Mouse (Mus musculus) cerebellum, postnatal 14 days (tissue): ENCODE measurements around the gene Apoe.
A peak's percentile ranks its signal among the peaks of the same experiment; 100 is the strongest.
"Not testable (repeated sequence)": the region's sequence is repeated elsewhere in the genome, so short reads cannot be mapped to it uniquely, and the experiment has no call there.

Source experiments
- DNase-seq, 2 experiments: peaks; one replicate each; pipeline ENCODE4 v3.0.0; 2021; ENCODE audit warnings: mixed read lengths in 2 of 2

Apoe gene

DNA sequence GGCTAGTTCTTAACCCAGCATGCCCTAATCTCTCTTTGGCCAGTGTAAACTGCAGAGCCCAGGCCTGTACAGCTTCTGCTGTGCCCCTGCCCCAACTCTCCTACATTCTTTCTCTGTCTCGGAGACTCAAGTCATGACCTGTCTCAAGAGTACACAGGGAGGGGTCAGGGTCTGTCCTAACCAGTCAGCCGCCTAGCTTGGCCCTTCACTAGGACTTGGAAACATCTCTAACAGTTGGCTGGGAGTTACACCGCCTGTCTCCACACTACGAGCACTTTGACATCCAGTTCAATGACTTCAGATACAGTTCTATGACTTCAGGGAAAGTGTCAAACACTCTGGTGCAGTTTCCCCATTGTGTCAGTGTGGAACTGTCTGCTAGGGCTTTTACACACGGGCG, 7.6 kb downstream of the Apoe start:
- no peak for DNase-seq

DNA sequence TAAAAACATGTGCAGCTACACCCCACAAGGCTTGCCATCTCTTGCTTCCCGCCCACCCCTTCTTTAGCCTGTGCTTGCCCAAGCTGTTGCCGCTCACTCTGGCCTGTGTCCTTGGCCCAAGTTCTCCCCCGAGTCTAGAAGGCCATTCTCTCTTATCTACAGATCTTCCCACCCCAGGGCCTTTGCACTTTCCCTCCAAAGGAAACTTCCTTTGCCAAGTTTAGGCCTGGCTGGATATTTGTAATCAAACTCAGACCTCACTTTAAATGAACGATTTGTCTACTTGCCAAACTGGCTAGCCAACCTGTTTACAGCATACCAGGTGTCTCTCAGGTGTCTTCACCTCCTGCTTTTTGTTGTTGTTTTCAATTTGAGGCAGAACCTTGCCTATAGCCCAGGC, 8.1 kb downstream of the Apoe start:
- DNase-seq, result no peak

DNA sequence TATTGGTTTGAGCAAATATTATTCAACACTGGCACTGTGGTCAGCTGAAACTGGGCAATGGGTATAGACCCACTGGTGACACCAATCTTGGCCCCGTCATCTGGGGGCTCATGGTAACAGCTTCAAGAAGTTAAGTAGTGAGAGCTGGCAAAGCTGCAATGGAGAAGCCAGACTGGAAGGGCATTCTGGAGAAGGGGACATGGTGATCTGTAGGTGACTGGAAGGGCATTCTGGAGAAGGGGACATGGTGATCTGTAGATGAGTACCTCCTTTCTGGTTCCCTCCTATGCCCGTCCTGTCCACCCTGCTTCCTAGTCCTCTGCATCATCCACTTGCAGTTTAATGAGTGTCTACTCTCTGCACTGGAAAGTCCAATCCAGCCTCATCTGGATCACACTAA, 10.4 kb downstream of the Apoe start:
- no peak for DNase-seq

DNA sequence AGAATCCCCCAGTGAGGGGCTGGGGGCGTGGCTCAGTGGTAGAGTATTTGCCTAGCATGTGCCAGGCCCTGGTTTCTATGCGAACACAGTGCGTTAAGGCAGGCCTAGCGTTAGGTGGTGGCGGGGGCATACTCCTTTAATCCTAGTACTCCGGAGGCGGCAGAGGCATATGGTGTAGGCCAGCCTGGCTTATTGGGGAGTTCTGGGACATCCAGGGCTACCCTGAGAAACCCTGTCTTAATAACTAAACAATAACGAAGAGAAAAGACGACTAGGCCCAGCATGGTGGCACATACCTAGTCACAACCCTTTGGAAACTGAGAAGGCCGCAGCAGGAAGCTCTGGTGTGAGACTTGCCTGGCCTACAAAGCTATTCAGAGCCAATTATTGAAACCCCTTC, 10.9 kb downstream of the Apoe start:
- no peak for DNase-seq

DNA sequence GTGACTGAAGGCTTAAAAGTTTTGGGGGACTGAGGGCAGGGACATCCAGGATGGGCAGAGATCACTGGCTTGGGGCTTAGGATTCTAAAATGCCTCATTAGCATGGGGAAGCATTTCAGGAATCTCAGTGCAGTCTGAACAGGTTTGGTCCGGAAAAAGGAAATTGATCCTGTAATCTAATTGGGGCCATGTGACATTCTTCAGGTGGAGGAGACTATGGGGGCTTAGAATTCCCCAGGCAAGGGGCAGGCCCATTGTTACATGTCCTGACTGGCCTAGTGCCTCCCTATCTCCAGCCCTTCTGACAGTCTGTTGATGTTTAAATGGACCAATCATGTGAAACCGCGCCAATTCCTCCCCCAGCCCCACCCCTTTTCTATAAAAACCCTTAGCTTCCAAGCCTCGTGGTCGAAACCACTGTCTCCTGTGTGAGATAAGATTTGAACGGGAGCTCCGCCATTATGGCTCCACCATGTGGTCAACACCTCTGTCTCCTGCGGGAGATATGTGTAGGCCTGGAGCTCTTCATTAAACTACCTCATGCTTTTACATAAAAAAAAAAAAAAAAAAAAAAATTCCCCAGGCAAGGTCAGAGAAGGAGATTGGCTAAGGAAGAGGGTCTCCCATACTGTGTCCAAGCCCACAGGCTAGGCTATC, 11.9 kb downstream of the Apoe start:
- not testable (repeated sequence) for DNase-seq

DNA sequence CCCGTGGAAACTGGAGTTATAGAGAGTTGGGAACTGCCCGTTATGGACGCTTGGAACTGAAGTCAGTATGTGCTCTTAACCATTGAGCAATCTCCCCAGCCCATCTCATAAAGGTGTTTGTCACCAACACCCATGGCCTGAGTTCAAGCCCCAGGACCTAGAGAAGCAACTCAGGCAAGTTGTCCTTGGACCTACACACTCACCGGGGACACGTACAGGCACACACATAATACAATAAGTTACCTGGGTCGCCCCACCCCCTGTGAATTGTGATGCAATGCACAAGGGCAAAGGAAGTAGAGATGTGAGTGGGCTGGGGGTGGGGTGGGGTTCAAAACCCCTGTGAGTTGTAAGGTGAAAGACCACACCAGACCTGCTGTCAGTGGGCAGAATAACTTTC, 12.5 kb downstream of the Apoe start:
- DNase-seq, result no peak

DNA sequence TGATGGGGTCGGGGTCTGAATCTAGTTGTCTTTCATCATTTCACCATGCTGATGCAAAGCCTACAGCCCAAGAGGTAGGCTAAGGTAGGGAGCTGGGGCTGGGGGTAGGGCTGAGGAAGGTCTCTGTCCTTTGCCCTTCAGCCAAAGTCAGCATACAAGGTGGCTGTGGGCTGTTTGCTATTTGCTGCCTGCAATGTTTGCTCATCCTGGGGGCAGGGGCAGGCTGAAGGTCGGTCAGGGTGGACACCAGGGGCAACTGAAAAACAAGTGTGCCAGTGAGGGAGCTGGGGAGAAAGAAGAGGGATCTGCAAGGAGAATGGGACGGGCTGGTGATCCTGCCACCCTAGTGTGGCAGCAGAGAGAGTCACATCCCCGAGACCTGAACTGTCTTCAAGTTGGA, 13.6 kb downstream of the Apoe start:
- no peak for DNase-seq

DNA sequence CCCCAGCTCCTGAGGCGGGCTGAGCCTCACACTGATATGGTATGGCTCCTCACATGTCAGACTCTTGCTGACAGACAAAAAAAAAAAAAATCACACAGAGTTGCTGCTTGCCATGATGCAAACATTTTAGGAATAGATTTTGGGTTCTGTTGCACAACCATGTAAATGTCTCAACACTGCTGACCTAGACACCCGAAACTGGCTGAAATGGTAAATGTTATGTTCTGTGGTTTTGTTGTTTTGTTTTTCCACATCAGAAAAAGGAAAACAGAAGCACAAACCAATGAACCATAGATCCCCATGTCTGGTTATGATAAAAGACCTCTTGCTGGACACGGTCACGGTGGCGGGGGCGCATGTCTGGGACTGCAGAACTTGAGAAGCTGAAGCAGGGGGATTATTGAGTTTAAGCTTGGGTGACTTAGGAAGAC, 15.2 kb downstream of the Apoe start:
- no peak for DNase-seq

DNA sequence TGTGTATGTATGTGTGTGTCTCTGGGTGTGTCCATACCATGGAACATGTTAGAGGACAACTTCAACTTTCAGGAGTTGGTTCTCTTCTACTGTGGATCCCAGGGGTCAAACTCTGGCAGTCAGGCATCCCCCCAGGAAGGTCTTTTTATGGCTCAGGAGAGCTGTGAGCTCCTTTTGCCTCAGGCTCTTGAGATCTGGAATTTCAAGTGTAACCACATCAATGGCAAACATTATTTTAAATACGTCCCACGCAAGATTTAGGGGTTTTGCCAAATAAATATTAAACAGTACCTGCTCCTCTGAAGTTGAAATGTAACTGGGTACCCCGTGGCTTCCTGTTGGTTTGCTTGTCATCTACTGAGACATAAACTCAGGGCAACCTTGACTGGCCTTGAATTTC, 16.0 kb downstream of the Apoe start:
- no peak for DNase-seq

DNA sequence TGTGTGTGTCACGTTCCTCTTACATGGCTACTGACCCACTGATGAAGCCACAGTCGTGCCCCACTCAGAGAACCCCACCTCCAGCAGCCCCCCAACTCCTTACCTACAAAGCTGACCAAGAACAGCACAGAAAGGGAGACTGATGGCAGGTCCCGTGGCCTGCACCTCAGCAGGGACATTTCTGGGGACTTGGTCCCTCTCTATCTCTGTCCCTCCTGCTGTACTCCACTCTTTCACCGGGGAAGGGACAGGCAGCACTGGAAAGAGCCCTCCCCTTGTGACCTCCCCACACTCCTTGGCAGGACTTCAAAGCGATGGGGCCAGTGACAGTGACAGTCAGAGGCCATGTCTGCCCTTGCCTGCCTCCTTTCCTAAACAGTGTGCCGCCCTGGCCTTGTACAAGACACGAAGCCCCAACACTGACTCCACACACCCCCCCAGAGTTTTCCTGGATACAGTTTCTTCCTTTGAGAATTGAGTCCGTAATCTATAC, 17.7 kb downstream of the Apoe start, which contains the start of the genes Gm44805 and Apoc4:
Gene Gm44805 (minus strand): TSS at position 222 of the 493 bp plus-strand sequence.
Gene Apoc4 (minus strand): TSS at position 278 of the 493 bp plus-strand sequence.
- no peak for DNase-seq

DNA sequence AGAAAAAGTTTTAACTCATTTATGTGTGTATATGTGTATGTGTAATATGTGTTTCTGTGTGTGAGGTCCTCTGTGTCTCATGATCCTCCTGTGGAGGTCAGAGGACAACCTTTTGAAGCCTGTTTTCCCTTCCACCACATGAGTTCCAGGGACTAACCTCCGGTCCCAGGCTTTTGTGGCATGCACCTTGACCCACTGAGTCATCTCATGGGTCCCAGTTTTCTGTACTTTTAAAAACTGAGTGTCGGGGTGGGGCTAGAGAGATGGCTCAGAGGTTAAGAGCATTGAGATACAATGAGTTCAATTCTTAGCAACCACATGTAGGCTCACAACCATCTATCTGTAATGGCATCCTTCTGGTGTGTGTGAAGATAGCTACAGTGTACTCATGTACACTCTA, 18.3 kb downstream of the Apoe start:
- no peak for DNase-seq

DNA sequence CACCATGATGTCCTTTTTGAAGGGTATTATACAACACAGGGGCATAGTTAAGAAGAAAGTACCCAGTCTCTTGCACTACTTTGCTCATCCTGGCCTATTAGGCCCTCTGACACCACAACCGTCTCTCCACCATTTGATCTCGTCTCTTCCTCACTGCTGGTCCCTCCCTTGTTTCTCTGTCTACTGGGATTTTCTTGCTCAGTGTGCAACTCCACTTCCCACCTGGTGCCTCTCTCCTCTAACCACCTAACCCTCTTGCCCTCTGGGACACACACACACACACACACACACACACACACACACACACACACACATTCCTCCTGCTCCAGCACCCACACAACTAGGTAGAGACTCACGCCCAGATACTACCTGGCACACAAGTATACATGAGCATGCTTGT, 20.1 kb downstream of the Apoe start:
- DNase-seq, result no peak

DNA sequence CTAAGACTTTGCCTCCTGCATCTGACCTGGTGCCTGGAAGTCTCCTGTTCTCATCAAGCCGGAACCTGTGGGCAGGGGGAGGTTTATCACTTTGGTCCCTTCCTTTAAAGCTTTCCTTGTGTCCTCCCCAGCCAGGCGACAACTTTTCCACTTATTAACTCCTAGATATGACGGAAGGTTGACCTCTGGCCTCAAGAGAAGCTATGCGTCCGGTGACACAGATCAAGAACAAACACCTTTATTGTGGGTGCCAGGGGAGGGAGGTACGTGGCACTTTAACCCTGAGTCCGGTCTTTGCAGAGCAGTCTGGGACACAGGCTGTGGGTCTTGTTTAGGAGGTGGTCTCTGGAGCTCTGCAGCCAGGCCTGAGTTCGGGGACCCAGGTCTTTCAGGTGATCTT, 21.1 kb downstream of the Apoe start, which contains the start of gene Apoc2:
Gene Apoc2 (minus strand): TSS at position 70 of the 400 bp plus-strand sequence.
- DNase-seq, result no peak

DNA sequence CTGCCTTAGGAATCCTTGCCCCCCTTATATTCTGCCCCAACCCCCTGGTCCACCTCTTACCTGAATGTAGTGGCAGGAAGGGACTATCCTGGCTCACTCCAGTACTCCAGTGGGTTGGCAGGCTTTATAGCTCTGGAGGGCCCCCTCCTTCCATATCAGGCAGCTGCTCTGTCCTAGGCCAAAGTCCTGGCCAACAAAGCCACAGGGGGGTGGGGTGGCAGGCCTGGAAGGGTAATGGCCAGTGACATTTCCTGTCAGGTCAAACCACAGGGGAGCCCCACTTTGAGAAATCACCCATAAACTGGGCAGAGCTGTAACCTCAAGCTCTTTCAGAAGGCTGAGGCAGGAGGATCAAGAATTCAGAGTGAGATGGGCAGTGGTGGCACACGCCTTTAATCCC, 22.3 kb downstream of the Apoe start:
- no peak for DNase-seq

DNA sequence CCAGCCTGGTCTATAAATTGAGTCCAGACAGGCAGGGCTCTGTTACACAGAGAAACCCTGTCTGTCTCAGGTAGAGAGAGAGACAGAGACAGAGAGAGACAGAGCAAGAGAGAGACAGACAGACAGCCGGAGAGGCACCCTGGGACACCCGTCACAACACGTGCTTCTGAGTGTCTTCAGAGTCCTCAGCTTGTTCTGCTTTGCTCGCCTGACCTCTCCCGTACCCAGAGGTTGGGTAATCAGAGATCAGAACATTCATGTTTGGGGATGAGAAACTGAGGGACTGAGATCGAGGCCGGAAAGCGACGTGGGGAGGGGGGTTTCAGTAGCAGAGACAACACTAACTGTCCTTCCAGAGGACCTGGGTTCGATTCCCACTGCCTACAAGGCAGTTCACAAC, 23.2 kb downstream of the Apoe start:
- DNase-seq, result no peak

DNA sequence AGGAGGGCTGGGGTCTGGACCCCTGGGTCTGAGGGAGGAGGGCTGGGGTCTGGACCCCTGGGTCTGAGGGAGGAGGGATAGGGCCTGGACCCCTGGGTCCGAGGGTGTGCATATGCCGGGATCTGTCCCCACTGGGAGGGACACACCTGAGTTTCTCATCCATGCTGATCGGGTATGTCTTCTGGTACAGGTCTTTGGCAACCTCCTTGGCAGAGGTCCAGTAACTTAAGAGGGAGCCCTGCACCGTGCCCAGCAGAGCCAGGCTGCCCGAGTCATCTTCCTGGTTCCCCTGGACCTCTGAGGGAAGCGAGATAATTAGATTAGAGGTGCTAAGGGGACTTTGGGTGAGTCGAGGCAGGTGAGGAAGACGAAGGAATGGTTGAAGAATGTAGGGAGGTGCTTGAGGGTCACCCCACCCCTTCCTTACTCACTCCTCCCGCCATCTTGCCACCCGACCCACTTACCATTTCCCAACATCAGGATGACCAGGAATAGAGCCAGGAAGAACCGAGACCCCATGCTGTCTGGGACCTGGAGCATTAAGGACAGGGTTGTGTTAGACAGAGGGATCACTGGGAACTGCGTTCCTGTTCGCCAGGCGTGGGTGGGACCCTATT, 25.8 kb downstream of the Apoe start:
- DNase-seq, result no peak

DNA sequence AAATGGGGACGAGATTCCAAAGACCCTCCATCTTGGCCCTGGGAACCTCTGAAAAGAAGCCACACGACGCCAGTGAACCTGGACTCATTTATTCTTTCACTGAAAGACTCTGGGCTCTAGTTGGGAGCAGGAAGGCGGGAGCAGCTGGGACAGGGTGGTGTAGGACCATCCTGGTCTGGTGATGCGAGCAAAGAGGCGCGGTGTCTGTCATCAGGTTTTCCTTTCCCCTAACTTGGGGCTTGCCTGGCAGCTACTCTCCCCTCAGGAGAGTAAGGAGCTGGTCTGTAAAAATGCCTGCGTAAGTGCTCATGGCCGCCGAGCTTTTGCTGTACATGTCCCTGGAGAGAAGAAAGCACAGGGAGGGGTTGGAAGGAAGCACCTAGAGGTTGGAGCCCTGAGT, 27.5 kb downstream of the Apoe start:
- DNase-seq, result no peak

DNA sequence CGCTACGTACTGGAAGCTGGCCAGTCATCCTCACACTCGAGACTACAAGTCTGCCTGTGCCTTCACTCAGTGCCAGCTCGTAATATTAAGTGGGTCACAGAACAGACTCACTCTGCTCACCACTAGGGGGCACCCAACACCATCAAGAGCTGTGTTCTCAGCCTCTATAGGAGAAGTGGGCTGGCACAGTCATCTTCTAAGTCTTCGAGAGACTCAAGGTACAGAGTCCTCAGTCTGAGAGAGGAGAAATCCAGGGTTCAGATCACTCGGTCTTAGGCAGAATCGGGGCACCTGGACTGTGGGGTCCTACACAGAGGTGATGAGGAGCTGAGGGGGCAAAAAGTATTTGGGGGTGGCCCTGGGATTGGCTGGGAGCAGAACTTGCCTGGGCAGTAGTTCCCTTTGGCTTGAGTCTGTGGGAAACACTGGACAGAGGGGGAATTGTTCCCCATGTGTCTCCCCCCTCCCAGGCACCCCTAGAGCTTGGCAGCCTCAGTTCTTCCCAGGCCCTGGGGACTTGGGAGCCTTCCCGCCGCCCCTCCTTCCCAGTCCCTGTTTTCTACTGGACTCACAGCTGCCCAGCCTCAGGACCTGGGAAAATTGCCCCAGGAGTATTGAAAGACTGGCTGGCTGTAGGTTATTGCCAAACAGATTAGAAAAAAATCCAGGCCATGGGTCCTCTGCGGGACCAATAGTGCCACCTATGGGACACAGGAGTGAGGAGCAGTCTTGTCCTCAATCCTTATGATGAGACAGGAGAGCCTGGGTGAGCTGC, 29.9 kb downstream of the Apoe start:
- DNase-seq, result peak; percentile 96 to 98

DNA sequence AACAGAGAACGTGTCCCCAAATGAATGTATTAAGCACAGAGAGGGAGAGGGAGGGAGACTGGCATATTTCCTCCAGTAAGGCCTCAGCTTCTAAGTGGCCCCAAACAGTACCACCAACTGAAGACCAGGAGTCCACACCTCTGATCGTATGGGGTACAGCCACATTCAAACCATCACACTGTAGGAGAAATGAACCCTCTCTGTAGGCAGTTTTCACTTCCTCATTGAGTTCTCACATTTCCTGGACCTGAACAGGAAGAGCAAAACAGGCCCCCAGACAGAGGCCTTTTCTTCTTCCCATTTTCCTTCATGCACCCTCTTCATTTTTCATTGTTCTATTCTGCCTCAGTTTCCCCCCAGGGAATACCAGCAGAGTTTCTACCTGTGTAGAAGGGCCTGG, 31.6 kb downstream of the Apoe start:
- no peak for DNase-seq

DNA sequence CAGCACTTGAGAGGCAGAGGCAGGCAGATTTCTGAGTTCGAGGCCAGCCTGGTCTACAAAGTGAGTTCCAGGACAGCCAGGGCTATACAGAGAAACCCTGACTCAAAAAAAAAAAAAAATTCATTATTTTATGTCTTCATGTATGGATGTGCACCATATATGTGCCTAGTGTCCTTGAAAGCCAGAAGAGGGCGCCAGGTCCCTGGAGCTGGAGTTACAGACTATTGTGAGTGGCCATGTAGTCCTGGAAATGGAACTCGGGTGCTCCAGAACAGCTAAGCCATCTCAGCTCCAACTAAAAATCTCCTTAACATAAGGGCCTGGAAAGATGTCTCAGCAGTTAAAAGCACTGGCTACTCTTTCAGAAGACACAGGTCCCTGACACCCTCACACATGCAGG, 32.2 kb downstream of the Apoe start:
- DNase-seq, result no peak

DNA sequence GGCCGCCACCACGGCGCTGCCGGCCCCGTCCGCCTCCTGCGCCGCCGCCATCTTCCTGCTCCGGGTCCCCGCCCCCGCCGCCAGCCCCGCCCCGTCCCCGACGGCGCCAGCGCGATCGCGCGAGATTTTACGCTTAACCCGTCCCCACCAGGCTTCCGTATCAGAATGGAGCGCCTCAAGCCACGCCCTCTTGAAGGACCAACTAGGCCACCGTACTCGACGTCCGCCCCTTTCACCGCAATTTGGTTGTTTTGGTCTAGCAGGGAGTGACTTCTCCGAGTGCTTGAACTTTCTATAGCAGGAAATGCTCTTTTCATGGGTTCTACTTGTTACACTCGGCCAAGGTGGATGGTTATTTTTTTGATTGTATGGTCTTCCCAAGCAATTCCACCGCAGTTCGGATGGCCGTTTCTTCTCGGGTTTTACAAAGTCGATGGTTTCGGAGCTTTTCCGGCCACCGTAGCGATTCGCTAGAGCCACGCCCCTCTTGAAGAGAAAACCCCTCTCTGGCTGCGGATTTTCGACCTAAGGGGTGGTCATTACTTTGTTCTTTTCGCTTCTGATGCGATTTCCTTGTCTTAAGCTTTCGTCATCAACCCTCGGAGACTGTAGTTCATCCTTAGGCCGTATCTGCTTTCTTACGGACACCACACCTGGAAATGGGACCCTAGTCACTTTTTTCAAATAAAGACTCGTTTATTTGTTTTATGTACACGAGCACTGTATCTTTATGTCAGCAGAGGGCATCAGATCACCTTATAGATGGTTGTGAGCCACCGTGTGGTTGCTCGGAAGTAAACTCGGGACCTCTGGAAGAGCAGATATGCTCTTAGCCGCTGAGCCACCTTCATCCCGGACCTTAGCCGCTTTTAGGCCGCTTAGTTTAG, 33.8 kb downstream of the Apoe start, which contains the start of gene Clptm1:
Gene Clptm1 (minus strand): TSS at position 79 of the 887 bp plus-strand sequence.
- DNase-seq, result peak; percentile 98

DNA sequence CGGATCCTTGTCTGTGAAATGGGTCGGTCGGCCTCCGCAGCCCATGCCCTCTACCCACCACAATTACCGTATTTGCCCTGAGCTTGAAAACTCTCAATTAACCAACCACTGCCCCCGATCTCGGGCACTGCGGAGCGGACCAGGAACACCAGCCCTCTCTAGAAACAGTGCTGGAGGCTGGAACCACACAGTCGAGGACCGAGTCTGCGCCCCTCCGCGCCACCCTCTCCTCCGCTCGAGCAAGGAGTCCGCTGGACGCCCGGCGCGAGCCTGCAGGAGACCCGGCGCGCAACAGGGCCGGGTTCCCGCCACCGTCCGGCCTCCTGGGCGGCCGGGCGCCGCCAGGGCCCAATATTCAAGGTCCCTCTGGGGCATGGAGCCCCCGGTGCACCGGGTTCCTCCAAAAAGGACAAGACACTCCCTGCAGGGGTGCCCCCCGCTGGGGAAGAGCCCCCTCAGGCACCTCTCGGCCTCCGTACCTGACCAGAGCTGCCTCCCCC, 34.5 kb downstream of the Apoe start:
- DNase-seq, result no peak
